Mouse (Mus musculus) kidney, embryonic 15.5 days (tissue): ENCODE measurements around the gene Npr2. TPM values are rescaled to one million over a fixed set of nuclear protein-coding genes. Genes with fewer than 3 reads are reported as not detected.

Experiments
- ATAC-seq: fragments of 200-750 bp; cut with Nextera tagmentation; replicated peaks from 2 replicates; pipeline ENCODE4 v1.8.0; 2017; ENCODE audit warnings: moderate TSS enrichment; ENCODE audit not compliant: low FRiP score
- H3K27ac ChIP-seq: fragments of 300-500 bp; sonication (generic); 2 replicates; pipeline ENCODE4 v1.5.1; 2015; ENCODE audit warnings: mild to moderate bottlenecking, inconsistent platforms
- H3K27me3 ChIP-seq: fragments of 300-500 bp; sonication (generic); 2 replicates; pipeline ENCODE4 v1.6.1; 2015; ENCODE audit warnings: inconsistent platforms
- H3K36me3 ChIP-seq: fragments of 300-500 bp; sonication (generic); 2 replicates; pipeline ENCODE4 v1.6.1; 2015; ENCODE audit warnings: inconsistent platforms
- H3K4me1 ChIP-seq: fragments of 300-500 bp; sonication (generic); 2 replicates; pipeline ENCODE4 v1.6.1; 2015; ENCODE audit warnings: inconsistent platforms
- H3K4me2 ChIP-seq: fragments of 300-500 bp; sonication (generic); 2 replicates; pipeline ENCODE4 v1.6.1; 2015; ENCODE audit warnings: moderate library complexity, mild to moderate bottlenecking, inconsistent platforms
- H3K4me3 ChIP-seq: fragments of 300-500 bp; sonication (generic); replicated peaks from 2 replicates; pipeline ENCODE4 v1.5.1; 2015; ENCODE audit warnings: mild to moderate bottlenecking, inconsistent platforms
- H3K9ac ChIP-seq: fragments of 300-500 bp; sonication (generic); 2 replicates; pipeline ENCODE4 v1.6.1; 2015; ENCODE audit warnings: mild to moderate bottlenecking, inconsistent platforms
- H3K9me3 ChIP-seq: fragments of 300-500 bp; sonication (generic); replicated peaks from 2 replicates; pipeline ENCODE4 v1.6.1; 2016; ENCODE audit warnings: inconsistent platforms
- WGBS: fragments of 180-500 bp; shearing (Covaris S2); methylation state at CpG from one replicate; pipeline ENCODE4 v1.1.7; 2015; ENCODE audit warnings: mixed read lengths; 5-methylcytosine and 5-hydroxymethylcytosine counted together
- polyA plus RNA-seq: library from polyadenylated mRNA; unstranded; fragments of >200 nt; fragmentation: Nextera tagmentation; extraction: Ambion mirVana; gene quantifications from 2 replicates; pipeline ENCODE4 v1.2.1, GENCODE M21; 2015

The Npr2 gene
- polyA plus RNA-seq, 1 experiment from 2014 or later, result 10.2 TPM

DNA sequence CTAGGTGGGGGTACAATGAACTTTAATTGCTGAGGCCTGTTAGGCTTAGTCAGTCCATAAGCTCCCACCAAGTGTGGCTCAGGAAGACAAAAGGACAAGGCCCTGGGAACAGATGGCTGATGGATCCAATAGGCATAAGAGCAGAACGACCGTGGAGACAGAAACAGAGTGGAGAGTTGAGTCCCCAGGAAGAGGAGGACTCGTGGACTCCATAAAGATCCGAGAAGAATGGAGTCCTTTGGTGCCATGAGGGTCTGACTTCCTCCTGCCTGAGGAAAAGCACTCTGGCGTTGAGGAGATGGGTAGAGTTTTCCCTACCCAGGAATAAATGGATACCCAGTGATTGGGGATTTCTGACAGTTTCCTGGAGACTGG is 1.1 kb upstream of the Npr2 start:
- no peak overlapping the region for H3K9ac ChIP-seq
- ATAC-seq, result no peak
- peaks cover under 1% of the 10 kb centered on the region for H3K9me3 ChIP-seq
- H3K36me3 ChIP-seq, result no peaks in the 10 kb centered on the region
- H3K4me3 ChIP-seq, result peak overlapping the region; percentile 68; the same call in 1 of the 2 replicates
- 26% methylated on average over 5 of the region's 5 CpGs for WGBS
- H3K27ac ChIP-seq, result peak overlapping the region; percentile 9; the same call in 1 of the 2 replicates
- peaks cover 31% of the 10 kb centered on the region for H3K4me1 ChIP-seq
- peak overlapping the region; percentile 96 for H3K4me2 ChIP-seq
- H3K27me3 ChIP-seq, result peaks cover 17% of the 10 kb centered on the region; the same call in 1 of the 2 replicates

DNA sequence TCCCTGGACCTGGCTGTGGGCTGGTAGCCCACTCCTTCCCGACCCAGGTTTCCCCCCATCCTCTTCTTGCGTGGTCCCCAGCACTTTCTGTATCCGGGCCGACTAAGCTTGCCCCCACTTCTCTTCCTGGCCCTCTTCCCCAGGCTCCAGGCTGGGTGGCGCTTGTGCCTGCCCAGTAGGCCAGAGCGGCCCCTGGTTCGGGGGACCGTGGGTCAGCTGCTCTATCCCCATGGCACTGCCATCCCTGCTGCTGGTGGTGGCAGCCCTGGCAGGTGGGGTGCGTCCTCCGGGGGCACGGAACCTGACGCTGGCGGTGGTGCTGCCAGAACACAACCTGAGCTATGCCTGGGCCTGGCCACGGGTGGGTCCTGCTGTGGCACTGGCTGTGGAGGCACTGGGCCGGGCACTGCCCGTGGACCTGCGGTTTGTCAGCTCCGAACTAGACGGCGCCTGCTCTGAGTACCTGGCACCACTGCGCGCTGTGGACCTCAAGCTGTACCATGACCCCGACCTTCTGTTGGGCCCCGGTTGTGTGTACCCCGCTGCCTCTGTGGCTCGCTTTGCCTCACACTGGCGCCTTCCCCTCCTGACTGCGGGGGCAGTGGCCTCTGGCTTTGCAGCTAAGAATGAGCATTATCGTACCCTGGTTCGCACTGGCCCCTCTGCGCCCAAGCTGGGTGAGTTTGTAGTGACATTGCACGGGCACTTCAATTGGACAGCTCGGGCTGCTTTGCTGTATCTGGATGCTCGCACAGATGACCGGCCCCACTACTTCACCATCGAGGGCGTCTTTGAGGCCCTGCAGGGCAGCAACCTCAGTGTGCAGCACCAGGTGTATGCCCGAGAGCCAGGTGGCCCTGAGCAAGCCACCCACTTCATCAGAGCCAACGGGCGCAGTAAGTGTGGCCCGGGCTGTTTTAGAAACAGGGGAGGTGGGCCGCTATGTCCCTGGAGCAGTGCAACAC is 503 bp downstream of the Npr2 start:
- Histone ChIP-seq H3K9me3 (no peaks in the 10 kb centered on the region), H3K4me1 (peaks cover 31% of the 10 kb centered on the region), H3K27ac (peak overlapping the region; percentile 80), H3K9ac (peak overlapping the region; percentile 61), H3K4me3 (peak overlapping the region; percentile 68), H3K36me3 (no peaks in the 10 kb centered on the region), H3K27me3 (peaks cover 17% of the 10 kb centered on the region; the same call in 1 of the 2 replicates), H3K4me2 (peak overlapping the region; percentile 96)
- 43% methylated on average over 42 of the region's 42 CpGs for WGBS
- peak; percentile 43 for ATAC-seq

DNA sequence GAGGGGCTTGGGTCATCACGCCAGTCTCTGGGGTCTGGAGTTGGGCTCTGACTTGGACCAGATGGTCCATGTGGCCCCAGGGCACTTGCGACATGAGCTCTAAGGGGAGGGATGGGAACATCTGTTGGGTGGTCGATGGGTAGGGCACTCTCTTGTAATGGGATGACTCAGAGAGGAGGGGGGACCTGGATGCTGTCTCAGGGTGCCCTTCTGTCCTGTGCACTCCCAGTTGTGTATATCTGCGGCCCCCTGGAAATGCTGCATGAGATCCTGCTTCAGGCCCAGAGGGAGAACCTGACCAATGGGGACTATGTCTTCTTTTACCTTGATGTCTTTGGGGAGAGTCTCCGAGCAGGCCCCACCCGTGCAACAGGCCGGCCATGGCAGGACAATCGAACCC is 1.6 kb downstream of the Npr2 start:
- H3K4me2 ChIP-seq, result 0 out of 2 replicates have a peak overlapping the region, but pooled peaks have one; percentile 96
- no peak overlapping the region for H3K27ac ChIP-seq
- no peak for ATAC-seq
- H3K4me1 ChIP-seq, result peaks cover 31% of the 10 kb centered on the region
- H3K4me3 ChIP-seq, result no peak overlapping the region
- H3K9me3 ChIP-seq, result no peaks in the 10 kb centered on the region
- WGBS, result 74% methylated on average over 8 of the region's 8 CpGs
- H3K27me3 ChIP-seq, result peaks cover 17% of the 10 kb centered on the region; the same call in 1 of the 2 replicates
- no peak overlapping the region for H3K9ac ChIP-seq
- H3K36me3 ChIP-seq, result no peaks in the 10 kb centered on the region

DNA sequence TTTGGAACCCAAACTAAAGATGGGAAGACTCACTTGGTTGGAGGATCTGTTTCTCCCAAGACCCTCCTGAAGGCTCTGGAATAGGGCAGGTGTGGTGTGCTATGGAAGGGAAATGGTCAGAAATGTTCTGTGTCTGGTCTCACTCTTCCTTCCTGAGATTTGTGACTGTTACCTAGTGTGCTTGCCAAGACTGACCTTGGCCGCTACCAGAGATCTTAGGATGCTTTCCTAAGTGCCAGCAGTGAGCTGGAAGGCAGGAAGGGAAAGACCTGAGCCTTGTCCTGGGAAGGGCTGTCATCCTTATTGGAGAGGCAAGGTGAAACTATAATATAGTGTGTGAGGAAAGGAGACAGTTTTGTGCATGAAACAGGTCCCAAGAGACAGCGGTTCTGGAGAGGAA is 2.0 kb downstream of the Npr2 start:
- Histone ChIP-seq H3K9me3 (no peaks in the 10 kb centered on the region), H3K27ac (no peak overlapping the region), H3K4me1 (peaks cover 31% of the 10 kb centered on the region), H3K9ac (no peak overlapping the region), H3K4me2 (no peak overlapping the region), H3K4me3 (no peak overlapping the region), H3K36me3 (no peaks in the 10 kb centered on the region), H3K27me3 (peaks cover 17% of the 10 kb centered on the region; the same call in 1 of the 2 replicates)
- ATAC-seq, result no peak
- WGBS, result 88% methylated on average over 2 of the region's 2 CpGs

DNA sequence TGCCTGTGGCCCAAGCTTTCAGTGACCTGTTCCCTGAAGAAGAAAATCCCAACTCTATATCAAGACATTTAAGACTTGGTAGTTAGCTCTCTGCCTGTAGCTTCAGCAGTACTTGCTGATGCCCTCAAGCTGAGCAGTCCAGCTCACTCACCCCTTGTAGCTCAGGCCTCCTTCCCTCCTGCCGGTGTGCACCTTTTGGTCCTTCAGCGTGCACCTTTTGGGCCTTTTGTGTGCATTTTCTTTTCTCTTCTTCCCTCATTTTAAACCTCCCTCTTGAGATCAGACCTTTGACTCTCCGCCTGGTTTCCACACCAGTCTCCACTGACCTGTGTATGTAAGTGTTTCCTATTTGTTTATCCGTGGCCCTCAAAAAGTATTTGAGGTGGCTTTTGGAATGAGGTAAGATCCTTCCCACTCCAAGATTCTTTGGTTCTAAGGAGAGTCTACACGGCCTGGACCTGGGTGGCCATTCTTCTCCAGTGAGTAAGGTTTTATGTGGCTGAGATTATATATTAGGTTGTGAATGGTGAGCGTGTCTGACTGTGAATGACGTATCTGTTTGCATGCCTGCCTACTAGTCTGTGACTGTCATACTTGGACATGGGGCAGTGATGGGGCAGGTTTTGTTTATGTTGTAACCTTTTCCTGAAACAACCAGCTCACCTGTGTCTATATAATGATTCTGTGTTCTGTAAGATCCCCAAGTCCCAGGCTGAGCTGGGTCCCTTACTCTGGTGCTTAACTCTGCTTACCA is 3.1 kb downstream of the Npr2 start:
- peaks cover 17% of the 10 kb centered on the region; the same call in 1 of the 2 replicates for H3K27me3 ChIP-seq
- no peak for ATAC-seq
- H3K27ac ChIP-seq, result no peak overlapping the region
- H3K36me3 ChIP-seq, result no peaks in the 10 kb centered on the region
- 77% methylated on average over 7 of the region's 7 CpGs for WGBS
- peaks cover 30% of the 10 kb centered on the region for H3K4me1 ChIP-seq
- H3K4me2 ChIP-seq, result no peak overlapping the region
- no peak overlapping the region for H3K4me3 ChIP-seq
- H3K9me3 ChIP-seq, result no peaks in the 10 kb centered on the region
- no peak overlapping the region for H3K9ac ChIP-seq

DNA sequence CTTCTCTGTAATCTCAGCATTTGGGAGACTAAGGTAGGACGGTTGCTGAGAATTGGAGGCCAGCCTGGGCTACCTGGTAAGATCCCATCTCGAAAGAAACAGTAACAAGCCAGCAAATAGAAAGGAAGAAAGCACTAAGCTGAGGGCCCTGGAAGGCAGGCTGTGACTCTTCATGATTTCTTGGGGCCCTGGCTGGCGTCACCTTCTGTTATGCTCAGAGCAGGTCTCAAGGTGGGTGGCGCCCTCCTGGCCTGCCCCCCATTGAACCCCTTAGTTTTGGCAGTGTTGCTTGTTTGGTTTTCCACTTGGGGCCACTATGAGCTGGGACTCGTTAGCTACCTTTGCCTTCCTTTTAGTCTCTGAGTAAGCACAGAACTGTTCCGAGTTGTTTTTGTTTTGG is 5.0 kb downstream of the Npr2 start:
- Histone ChIP-seq H3K4me3 (no peak overlapping the region), H3K4me1 (peaks cover 15% of the 10 kb centered on the region), H3K9me3 (no peaks in the 10 kb centered on the region), H3K9ac (no peak overlapping the region), H3K36me3 (no peaks in the 10 kb centered on the region), H3K27me3 (peaks cover 17% of the 10 kb centered on the region; the same call in 1 of the 2 replicates), H3K4me2 (no peak overlapping the region), H3K27ac (no peak overlapping the region)
- 76% methylated on average over 6 of the region's 6 CpGs for WGBS
- ATAC-seq, result no peak

DNA sequence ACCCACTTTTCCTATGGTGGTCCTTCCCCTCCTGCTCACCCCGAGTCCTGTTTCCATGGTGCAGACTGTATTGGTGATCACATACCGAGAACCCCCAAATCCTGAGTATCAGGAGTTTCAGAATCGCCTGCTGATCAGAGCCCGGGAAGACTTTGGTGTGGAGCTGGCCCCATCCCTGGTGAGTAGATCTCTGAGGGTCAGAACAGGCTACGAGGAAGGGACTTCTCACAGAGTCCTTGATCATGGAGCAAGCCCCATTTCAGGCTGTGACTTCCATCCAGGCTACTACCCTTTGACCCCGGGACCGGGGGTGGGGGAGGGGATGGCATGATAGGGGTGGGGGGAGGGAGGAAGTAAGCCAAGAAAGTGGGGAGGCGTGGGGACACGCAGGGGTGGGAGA is 8.3 kb downstream of the Npr2 start:
- Histone ChIP-seq H3K27ac (no peak overlapping the region), H3K4me1 (no peaks in the 10 kb centered on the region), H3K9ac (no peak overlapping the region), H3K27me3 (no peaks in the 10 kb centered on the region), H3K4me3 (no peak overlapping the region), H3K9me3 (no peaks in the 10 kb centered on the region), H3K4me2 (no peak overlapping the region), H3K36me3 (no peaks in the 10 kb centered on the region)
- ATAC-seq, result no peak
- 73% methylated on average over 9 of the region's 9 CpGs for WGBS

DNA sequence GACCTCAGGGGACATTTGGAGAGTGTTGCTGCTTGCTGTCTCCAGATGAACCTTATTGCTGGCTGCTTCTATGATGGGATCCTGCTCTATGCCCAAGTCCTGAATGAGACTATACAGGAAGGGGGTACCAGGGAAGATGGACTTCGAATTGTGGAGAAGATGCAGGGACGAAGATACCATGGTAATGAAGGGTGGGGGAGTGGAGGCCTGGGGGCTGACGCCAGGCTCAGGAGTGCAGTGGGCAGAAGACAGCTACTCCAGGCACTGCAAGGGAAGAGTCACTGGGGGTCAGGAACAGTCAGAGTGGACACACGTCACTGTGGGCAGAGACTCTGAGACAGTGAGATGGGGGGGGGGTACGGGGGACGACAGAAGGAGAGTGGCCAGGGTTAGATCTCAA is 8.8 kb downstream of the Npr2 start:
- no peaks in the 10 kb centered on the region for H3K27me3 ChIP-seq
- WGBS, result 88% methylated on average over 6 of the region's 6 CpGs
- no peaks in the 10 kb centered on the region for H3K4me1 ChIP-seq
- no peak overlapping the region for H3K4me3 ChIP-seq
- no peak overlapping the region for H3K4me2 ChIP-seq
- ATAC-seq, result no peak
- H3K27ac ChIP-seq, result no peak overlapping the region
- no peak overlapping the region for H3K9ac ChIP-seq
- H3K36me3 ChIP-seq, result no peaks in the 10 kb centered on the region
- no peaks in the 10 kb centered on the region for H3K9me3 ChIP-seq

DNA sequence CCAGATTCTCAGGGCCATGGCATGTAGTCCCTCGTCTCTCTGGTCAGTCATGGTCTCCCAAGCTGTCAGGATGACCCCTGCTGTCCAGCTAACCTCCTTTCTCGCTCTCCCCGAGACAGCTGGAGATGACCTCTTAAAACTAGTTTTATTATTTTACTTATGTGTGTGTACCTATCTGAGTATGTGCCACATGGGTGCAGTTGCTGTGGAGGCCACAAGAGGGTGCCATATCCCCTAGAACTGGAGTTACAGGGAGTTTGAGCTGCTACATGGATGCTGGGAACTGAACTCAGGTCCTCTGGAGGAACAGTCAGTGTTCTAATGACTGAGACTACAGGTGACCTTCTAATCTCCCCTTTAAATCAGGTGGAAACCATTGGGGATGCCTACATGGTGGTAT is 18.0 kb downstream of the Npr2 start:
- Histone ChIP-seq H3K27ac (no peak overlapping the region), H3K4me2 (no peak overlapping the region), H3K4me3 (no peak overlapping the region), H3K9ac (no peak overlapping the region), H3K27me3 (no peaks in the 10 kb centered on the region), H3K9me3 (peaks cover 4% of the 10 kb centered on the region; the same call in 1 of the 2 replicates), H3K4me1 (peaks cover 9% of the 10 kb centered on the region), H3K36me3 (peaks cover 15% of the 10 kb centered on the region)
- ATAC-seq, result no peak
- WGBS, result 96% methylated on average over 3 of the region's 3 CpGs

DNA sequence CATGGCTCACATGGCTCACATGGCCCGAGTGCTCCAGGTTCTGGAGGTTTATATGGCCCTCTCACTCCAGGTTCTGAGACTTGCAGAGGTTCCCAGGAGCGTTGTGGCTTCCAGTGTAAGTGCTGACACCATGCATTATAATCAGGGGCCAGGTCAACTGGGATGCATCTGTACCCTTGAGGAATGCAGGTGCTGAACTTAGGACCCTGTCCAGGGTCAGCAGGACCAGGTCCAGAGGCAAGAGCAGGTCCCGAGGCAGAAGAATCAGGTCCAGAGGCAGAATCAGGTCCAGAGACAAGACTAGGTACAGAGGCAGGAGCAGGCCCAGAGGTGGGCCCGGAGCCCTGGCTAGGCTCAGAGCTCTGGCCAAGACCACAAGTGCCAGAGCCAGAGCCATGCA is 21.0 kb downstream of the Npr2 start:
- no peak overlapping the region for H3K4me2 ChIP-seq
- H3K9ac ChIP-seq, result no peak overlapping the region
- 0 out of 2 replicates have a peak overlapping the region, but pooled peaks have one; percentile 14 for H3K4me3 ChIP-seq
- no peak for ATAC-seq
- no peak overlapping the region for H3K27ac ChIP-seq
- WGBS, result 82% methylated on average over 4 of the region's 4 CpGs
- H3K4me1 ChIP-seq, result peaks cover 23% of the 10 kb centered on the region
- no peaks in the 10 kb centered on the region for H3K27me3 ChIP-seq
- H3K36me3 ChIP-seq, result peaks cover 15% of the 10 kb centered on the region
- H3K9me3 ChIP-seq, result peaks cover 4% of the 10 kb centered on the region; the same call in 1 of the 2 replicates

DNA sequence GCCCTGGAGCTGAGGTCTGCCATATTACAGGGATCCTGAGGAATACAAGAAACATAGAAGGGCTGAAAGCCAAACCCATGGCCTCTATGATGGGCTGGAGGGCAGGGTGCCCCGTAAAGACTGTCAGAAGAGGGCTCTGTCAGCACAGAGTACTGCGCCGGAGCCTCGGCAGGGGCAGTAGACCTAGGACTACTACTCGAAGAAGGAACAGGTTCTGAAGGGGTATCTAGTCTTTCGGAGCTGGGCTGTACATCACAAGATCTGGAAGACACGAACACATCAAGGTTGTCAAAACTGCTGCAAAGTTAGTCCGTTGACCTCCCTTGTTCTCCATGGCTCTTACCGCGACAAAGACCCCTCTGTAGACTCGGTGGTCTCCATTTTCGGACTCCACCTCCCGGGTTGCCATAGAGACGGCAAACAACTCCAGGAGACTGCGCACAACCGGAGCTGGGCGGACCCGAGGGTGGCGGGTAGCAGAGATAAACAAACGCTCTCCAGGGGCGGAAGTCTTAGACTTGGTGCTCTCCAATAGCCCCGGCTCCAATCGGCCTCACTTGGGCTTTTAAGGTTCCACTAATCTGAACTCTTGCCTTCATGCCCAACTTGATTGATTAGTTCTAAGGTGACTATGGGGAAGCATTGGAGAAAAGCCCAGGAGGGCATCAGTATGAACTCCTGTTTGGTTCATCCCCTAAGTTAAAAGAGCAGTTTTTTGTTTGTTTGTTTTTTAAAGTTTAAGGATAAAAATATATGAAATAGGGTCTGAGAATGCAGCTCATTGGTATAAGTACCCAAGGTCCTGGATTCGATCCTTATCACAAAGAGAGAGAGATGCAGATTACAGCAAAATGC is 21.7 kb downstream of the Npr2 start, which contains the start of gene Spag8:
Spag8 (minus strand) TSS at position 434 of the 855 bp plus-strand sequence.
- Histone ChIP-seq H3K4me1 (peaks cover 23% of the 10 kb centered on the region), H3K9ac (no peak within 1 kb of the TSS), H3K9me3 (peaks cover 4% of the 10 kb centered on the region; the same call in 1 of the 2 replicates), H3K36me3 (peaks cover 15% of the 10 kb centered on the region), H3K27ac (no peak within 1 kb of the TSS), H3K27me3 (no peaks in the 10 kb centered on the region), H3K4me3 (peak within 1 kb of the TSS; percentile 14), H3K4me2 (peak within 1 kb of the TSS; percentile 43)
- 19% methylated on average over 24 of the region's 24 CpGs for WGBS
- no peak for ATAC-seq
